Mouse (Mus musculus): Measurements from ENCODE around the gene Aqp9. TPM values are rescaled to one million over a fixed set of nuclear protein-coding genes. Genes with fewer than 3 reads are reported as not detected.
A peak's percentile ranks its signal among the peaks of the same experiment; 100 is the strongest.

The Aqp9 gene
- total and polyA plus RNA-seq, 3 experiments: 0.08 TPM; not detected in 2

GRCm38 (mm10) chr9:71076201-71076648 is 92.3 kb downstream of the Aqp9 start:
- Histone ChIP-seq H3K27ac (ENCODE audit: insufficient read depth, low read depth) (no peak overlapping the region), H3K9ac (ENCODE audit: insufficient read depth, low read depth) (no peak overlapping the region), H3K79me2 (replicated peaks; ENCODE audit: control insufficient read depth, extremely low read depth, insufficient read depth, poor library complexity, severe bottlenecking) (no peaks in the 10 kb centered on the region), H3K27me3 (replicated peaks) (no peaks in the 10 kb centered on the region), H3K4me2 (ENCODE audit: insufficient read depth, low read depth, poor library complexity, severe bottlenecking) (no peak overlapping the region), H3K4me3 (replicated peaks in 1 of 3; ENCODE audit: low read depth in 2 of 3, low read length in 2 of 3, poor library complexity in 1 of 3) (no peak overlapping the region), H3K36me3 (replicated peaks in 1 of 2; ENCODE audit: control insufficient read depth in 1 of 2, insufficient read depth in 1 of 2, low read length in 1 of 2) (no peaks in the 10 kb centered on the region), H3K4me1 (ENCODE audit: control insufficient read depth in 1 of 2, insufficient read depth in 2 of 2) (peaks cover 0 to 18% of the 10 kb centered on the region in 2 experiments; a peak in 2 of 4 replicates), H3K9me3 (replicated peaks; ENCODE audit: low read length) (no peaks in the 10 kb centered on the region)
- dilution Hi-C loops (cut with MboI; ENCODE audit: extremely low pct_ligation_motif_present, extremely low pct_unique_long_range_greater_than_20kb, low sequenced_read_pairs): no loop called here
- no peak for DNase-seq (ENCODE audit: extremely low read depth)
- TF ChIP-seq NRF1 (IDR thresholded peaks at IDR 0.05; ENCODE audit: low read depth, low read length): no peak
- TF ChIP-seq PAX5 (IDR thresholded peaks at IDR 0.05; ENCODE audit: low read length): no peak
- TF ChIP-seq EP300 (IDR thresholded peaks at IDR 0.05; ENCODE audit: low read length): no peak
- TF ChIP-seq JUND (conservative IDR thresholded peaks at IDR 0.05; ENCODE audit: low read depth, low read length): no peak
- TF ChIP-seq MAFK (IDR thresholded peaks at IDR 0.05; ENCODE audit: insufficient replicate concordance, low read length): no peak
- in situ Hi-C loops (cut with MboI; ENCODE audit: low pct_ligation_motif_present, low pct_unique_long_range_greater_than_20kb, low sequenced_read_pairs): loop anchor here (10.0 kb wide), 1 partner anchor 401 kb away; the partner anchor contains the start of gene Adam10

DNA sequence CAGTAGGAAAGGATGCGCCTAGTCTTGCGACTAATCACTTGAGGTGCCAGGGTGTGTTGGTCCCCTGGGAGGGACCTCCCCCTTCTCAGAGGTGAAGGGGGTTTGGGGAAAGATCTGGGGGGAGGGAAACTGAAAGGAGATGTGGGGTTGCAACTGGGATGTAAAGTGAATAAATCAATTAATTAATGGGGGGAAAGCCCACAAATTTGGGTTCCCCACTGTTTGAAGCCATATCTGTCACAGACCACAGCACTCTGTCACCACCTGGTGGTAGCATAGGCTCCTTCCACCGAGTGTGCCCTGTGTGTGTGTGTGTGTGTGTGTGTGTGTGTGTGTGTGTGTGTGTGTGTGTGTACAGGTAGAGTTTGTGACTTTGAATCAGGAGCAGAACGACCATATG is 94.7 kb downstream of the Aqp9 start:
- H3K4me3 ChIP-seq (replicated peaks in 1 of 3; ENCODE audit: low read depth in 2 of 3, low read length in 2 of 3, poor library complexity in 1 of 3): no peak overlapping the region
- no peaks in the 10 kb centered on the region for H3K79me2 ChIP-seq (replicated peaks; ENCODE audit: control insufficient read depth, extremely low read depth, insufficient read depth, poor library complexity, severe bottlenecking)
- H3K27me3 ChIP-seq (replicated peaks): no peaks in the 10 kb centered on the region
- dilution Hi-C loops (cut with MboI; ENCODE audit: extremely low pct_ligation_motif_present, extremely low pct_unique_long_range_greater_than_20kb, low sequenced_read_pairs) (no loop called here), in situ Hi-C loops (cut with MboI; ENCODE audit: low pct_ligation_motif_present, low pct_unique_long_range_greater_than_20kb, low sequenced_read_pairs) (loop anchor here (5.0 to 10.0 kb wide), 2 partner anchors 107 to 399 kb away; partner anchors contain the start of gene Adam10)
- H3K9me3 ChIP-seq (replicated peaks; ENCODE audit: low read length): no peaks in the 10 kb centered on the region
- no peak overlapping the region for H3K27ac ChIP-seq (ENCODE audit: insufficient read depth, low read depth)
- 0 out of 2 replicates have a peak overlapping the region, but pooled peaks have one; percentile 34 for H3K4me2 ChIP-seq (ENCODE audit: insufficient read depth, low read depth, poor library complexity, severe bottlenecking)
- H3K4me1 ChIP-seq (ENCODE audit: control insufficient read depth in 1 of 2, insufficient read depth in 2 of 2): peaks cover 0 to 9% of the 10 kb centered on the region in 2 experiments; a peak in 2 of 4 replicates
- H3K9ac ChIP-seq (ENCODE audit: insufficient read depth, low read depth): no peak overlapping the region
- H3K36me3 ChIP-seq (replicated peaks in 1 of 2; ENCODE audit: control insufficient read depth in 1 of 2, insufficient read depth in 1 of 2, low read length in 1 of 2): no peaks in the 10 kb centered on the region
- DNase-seq (ENCODE audit: extremely low read depth): peak; percentile 51
- no peak for TF ChIP-seq JUND (conservative IDR thresholded peaks at IDR 0.05; ENCODE audit: low read depth, low read length)
- TF ChIP-seq SMC3 (IDR thresholded peaks at IDR 0.05; ENCODE audit: low read depth, low read length): peak; percentile 82
- TF ChIP-seq POLR2A (IDR thresholded peaks at IDR 0.05; ENCODE audit: low read depth, low read length): no peak
- TF ChIP-seq ETS1 (conservative IDR thresholded peaks at IDR 0.05; ENCODE audit: low read depth, low read length): no peak
- TF ChIP-seq CHD2 (IDR thresholded peaks at IDR 0.05; ENCODE audit: low read length): no peak
- no peak for TF ChIP-seq MAX (IDR thresholded peaks at IDR 0.05; ENCODE audit: low read length)
- TF ChIP-seq ZMIZ1 (IDR thresholded peaks at IDR 0.05; ENCODE audit: low read depth, low read length): no peak
- no peak for TF ChIP-seq HCFC1 (IDR thresholded peaks at IDR 0.05; ENCODE audit: low read depth, low read length)
- TF ChIP-seq ZNF384 (IDR thresholded peaks at IDR 0.05; ENCODE audit: low read depth, low read length): no peak
- no peak for TF ChIP-seq MYC (IDR thresholded peaks at IDR 0.05; ENCODE audit: low read depth, low read length)
- TF ChIP-seq EP300 (IDR thresholded peaks at IDR 0.05; ENCODE audit: low read length): no peak
- TF ChIP-seq JUN (IDR thresholded peaks at IDR 0.05; ENCODE audit: insufficient read depth, low read depth, low read length): no peak
- no peak for TF ChIP-seq USF2 (conservative IDR thresholded peaks at IDR 0.05; ENCODE audit: low read depth, low read length)
- peak; percentile 57; the same call in 1 of the 2 replicates for TF ChIP-seq MEF2A (IDR thresholded peaks at IDR 0.05; ENCODE audit: borderline replicate concordance, low read depth, low read length)
- TF ChIP-seq NRF1 (IDR thresholded peaks at IDR 0.05; ENCODE audit: low read depth, low read length): no peak
- TF ChIP-seq POLR2AphosphoS2 (IDR thresholded peaks at IDR 0.05; ENCODE audit: low read depth, low read length): no peak
- no peak for TF ChIP-seq TCF12 (IDR thresholded peaks at IDR 0.05; ENCODE audit: low read depth, low read length)
- no peak for TF ChIP-seq TBP (conservative IDR thresholded peaks at IDR 0.05; ENCODE audit: low read depth, low read length)
- TF ChIP-seq E2F4 (IDR thresholded peaks at IDR 0.05; ENCODE audit: insufficient replicate concordance, low read depth, low read length): no peak
- TF ChIP-seq UBTF (IDR thresholded peaks at IDR 0.05; ENCODE audit: low read depth, low read length): no peak
- TF ChIP-seq CHD1 (IDR thresholded peaks at IDR 0.05; ENCODE audit: low read depth, low read length): no peak
- no peak for TF ChIP-seq KAT2A (IDR thresholded peaks at IDR 0.05; ENCODE audit: insufficient replicate concordance, low read length)
- no peak for TF ChIP-seq ZKSCAN1 (IDR thresholded peaks at IDR 0.05; ENCODE audit: borderline replicate concordance, low read depth, low read length)
- no peak for TF ChIP-seq SIN3A (IDR thresholded peaks at IDR 0.05; ENCODE audit: low read length)
- no peak for TF ChIP-seq USF1 (IDR thresholded peaks at IDR 0.05; ENCODE audit: low read depth, low read length)
- TF ChIP-seq IRF4 (IDR thresholded peaks at IDR 0.05; ENCODE audit: low read depth, low read length): no peak
- no peak for TF ChIP-seq PAX5 (IDR thresholded peaks at IDR 0.05; ENCODE audit: low read length)
- peak; percentile 35 to 78; a peak in 3 of 4 replicates for TF ChIP-seq CTCF (conservative IDR thresholded peaks at IDR 0.05 in 1 of 2, IDR thresholded peaks at IDR 0.05 in 1 of 2; ENCODE audit: low read depth in 2 of 2, low read length in 2 of 2)
- no peak for TF ChIP-seq MXI1 (IDR thresholded peaks at IDR 0.05; ENCODE audit: low read depth, low read length)
- TF ChIP-seq MAFK (IDR thresholded peaks at IDR 0.05; ENCODE audit: insufficient replicate concordance, low read length): no peak
- no peak for TF ChIP-seq RCOR1 (conservative IDR thresholded peaks at IDR 0.05; ENCODE audit: low read depth, low read length)
- no peak for TF ChIP-seq GABPA (IDR thresholded peaks at IDR 0.05; ENCODE audit: insufficient replicate concordance, low read depth, low read length)
- TF ChIP-seq BHLHE40 (IDR thresholded peaks at IDR 0.05; ENCODE audit: low read depth, low read length): no peak

Data from CH12.LX (cell line).